Comparison of ENCODE assay signal across 17 mouse cellular contexts in genomic region chr13:96450869-96451268, GRCm38 (mm10). TPM values are rescaled to one million over a fixed set of nuclear protein-coding genes. Genes with fewer than 3 reads are reported as not detected.
DNase-seq lines count a peak whose midpoint lies in the region; ATAC-seq and TF ChIP-seq lines count a peak whose summit lies in the region.
"Had no signal": no experiment of that assay in that cellular context is flagged by ENCODE, and none has a peak within 500 bp of the region (broad histone marks: within the 10 kb centered on the region; RNA-seq: fewer than 3 reads in every experiment).

No protein-coding gene starts in this region.

- DNase-seq in embryonic facial prominence, embryonic 14.5 days (ENCODE audit: low spot score): peak; percentile 73
- no peak for DNase-seq in embryonic facial prominence, embryonic 10.5 days (ENCODE audit: low spot score)
- peak; percentile 42 for DNase-seq in lung, embryonic 14.5 days
- no peak for DNase-seq in lung, postnatal 14 days
- peak; percentile 16 for DNase-seq in heart, postnatal 0 days (ENCODE audit: low spot score)
- no peak for DNase-seq in retina, postnatal 1 day
- DNase-seq: adrenal gland, adult 8-10 months; cerebellum, postnatal 10 days; liver; thymus, adult 2 months had no signal

- WGBS in embryonic facial prominence, embryonic 14.5 days: 78% methylated on average over 7 of the region's 7 CpGs
- 94% methylated on average over 7 of the region's 7 CpGs for WGBS in embryonic facial prominence, embryonic 10.5 days
- 74% methylated on average over 7 of the region's 7 CpGs for WGBS in lung, embryonic 14.5 days
- 69% methylated on average over 7 of the region's 7 CpGs for WGBS in heart, postnatal 0 days
- 63% methylated on average over 7 of the region's 7 CpGs for WGBS in stomach, embryonic 16.5 days

- H3K4me1 ChIP-seq in embryonic facial prominence, embryonic 14.5 days (ENCODE audit: control insufficient read depth, insufficient read depth, low read length): no peaks in the 10 kb centered on the region
- no peaks in the 10 kb centered on the region for H3K4me1 ChIP-seq in embryonic facial prominence, embryonic 10.5 days
- H3K4me1 ChIP-seq in lung, embryonic 14.5 days (ENCODE audit: insufficient read depth): no peaks in the 10 kb centered on the region
- no peaks in the 10 kb centered on the region for H3K4me1 ChIP-seq in heart, postnatal 0 days (ENCODE audit: control insufficient read depth, insufficient read depth)
- peaks cover 3% of the 10 kb centered on the region; the same call in 1 of the 2 replicates for H3K4me1 ChIP-seq in stomach, embryonic 16.5 days (ENCODE audit: control insufficient read depth, insufficient read depth, low read length)

- H3K9ac ChIP-seq in embryonic facial prominence, embryonic 14.5 days (ENCODE audit: low read depth, low read length): no peak overlapping the region
- H3K9ac ChIP-seq in lung, embryonic 14.5 days: no peak overlapping the region
- H3K9ac ChIP-seq in heart, postnatal 0 days (replicated peaks; ENCODE audit: low read depth, low read length): no peak overlapping the region
- no peak overlapping the region for H3K9ac ChIP-seq in stomach, embryonic 16.5 days (ENCODE audit: low read length)

- TF ChIP-seq CTCF in lung, embryonic 14.5 days (IDR thresholded peaks at IDR 0.05; ENCODE audit: low read depth): no peak
- TF ChIP-seq CTCF in heart, postnatal 0 days (IDR thresholded peaks at IDR 0.05; ENCODE audit: low read depth): no peak

- H3K9me3 ChIP-seq in embryonic facial prominence, embryonic 14.5 days (ENCODE audit: control insufficient read depth, low read length): no peaks in the 10 kb centered on the region
- H3K9me3 ChIP-seq in embryonic facial prominence, embryonic 10.5 days: no peaks in the 10 kb centered on the region
- H3K9me3 ChIP-seq in lung, embryonic 14.5 days (ENCODE audit: low read depth, low read length): no peaks in the 10 kb centered on the region
- no peaks in the 10 kb centered on the region for H3K9me3 ChIP-seq in heart, postnatal 0 days (replicated peaks; ENCODE audit: control insufficient read depth, low read length)
- no peaks in the 10 kb centered on the region for H3K9me3 ChIP-seq in stomach, embryonic 16.5 days (replicated peaks; ENCODE audit: control insufficient read depth, low read length)

- no peak for TF ChIP-seq EP300 in heart, postnatal 0 days (IDR thresholded peaks at IDR 0.05; ENCODE audit: low read depth)

- no peak overlapping the region for H3K4me3 ChIP-seq in embryonic facial prominence, embryonic 14.5 days (ENCODE audit: low read depth, low read length)
- H3K4me3 ChIP-seq in embryonic facial prominence, embryonic 10.5 days: no peak overlapping the region
- H3K4me3 ChIP-seq in lung, embryonic 14.5 days (ENCODE audit: low read depth, low read length): no peak overlapping the region
- H3K4me3 ChIP-seq in heart, postnatal 0 days (ENCODE audit: low read depth, low read length): no peak overlapping the region
- H3K4me3 ChIP-seq in stomach, embryonic 16.5 days (replicated peaks; ENCODE audit: low read length): no peak overlapping the region

- no peak overlapping the region for H3K4me2 ChIP-seq in embryonic facial prominence, embryonic 14.5 days (ENCODE audit: low read depth, low read length)
- H3K4me2 ChIP-seq in lung, embryonic 14.5 days: no peak overlapping the region
- no peak overlapping the region for H3K4me2 ChIP-seq in heart, postnatal 0 days (ENCODE audit: low read depth, low read length)
- no peak overlapping the region for H3K4me2 ChIP-seq in stomach, embryonic 16.5 days (ENCODE audit: low read depth, low read length)

- peak; percentile 60; the same call in 1 of the 2 replicates for ATAC-seq in embryonic facial prominence, embryonic 14.5 days (ENCODE audit: low read depth)
- no peak for ATAC-seq in lung, embryonic 14.5 days (ENCODE audit: insufficient read depth)
- no peak for ATAC-seq in heart, postnatal 0 days (ENCODE audit: insufficient read depth, low read depth)
- ATAC-seq in stomach, embryonic 16.5 days (ENCODE audit: insufficient read depth, low FRiP score): peak; percentile 72; the same call in 1 of the 2 replicates
- ATAC-seq in activated CD4-positive, CD25-positive, alpha-beta regulatory T cell, adult 4 months: no peak
- ATAC-seq: inflammation-experienced regulatory T-cells, adult 6 months; lung, postnatal 0 days had no signal

- H3K27ac ChIP-seq in embryonic facial prominence, embryonic 14.5 days (replicated peaks; ENCODE audit: low read depth, low read length): no peak overlapping the region
- H3K27ac ChIP-seq in embryonic facial prominence, embryonic 10.5 days (replicated peaks): no peak overlapping the region
- 0 out of 2 replicates have a peak overlapping the region, but pooled peaks have one; percentile 25 for H3K27ac ChIP-seq in lung, embryonic 14.5 days (ENCODE audit: low read depth)
- no peak overlapping the region for H3K27ac ChIP-seq in heart, postnatal 0 days (ENCODE audit: low read depth)
- no peak overlapping the region; the same call in 1 of the 2 replicates for H3K27ac ChIP-seq in stomach, embryonic 16.5 days (ENCODE audit: low read length)

- H3K36me3 ChIP-seq in embryonic facial prominence, embryonic 14.5 days (ENCODE audit: control insufficient read depth, insufficient read depth, low read length): no peaks in the 10 kb centered on the region
- no peaks in the 10 kb centered on the region for H3K36me3 ChIP-seq in embryonic facial prominence, embryonic 10.5 days (replicated peaks)
- H3K36me3 ChIP-seq in lung, embryonic 14.5 days (ENCODE audit: insufficient read depth): no peaks in the 10 kb centered on the region
- no peaks in the 10 kb centered on the region for H3K36me3 ChIP-seq in heart, postnatal 0 days (replicated peaks; ENCODE audit: control insufficient read depth, insufficient read depth, low read length)
- H3K36me3 ChIP-seq in stomach, embryonic 16.5 days (ENCODE audit: control insufficient read depth, insufficient read depth, low read length): no peaks in the 10 kb centered on the region

- H3K27me3 ChIP-seq in embryonic facial prominence, embryonic 14.5 days (replicated peaks; ENCODE audit: control insufficient read depth, insufficient read depth, low read length): no peaks in the 10 kb centered on the region
- H3K27me3 ChIP-seq in embryonic facial prominence, embryonic 10.5 days (replicated peaks; ENCODE audit: low read depth, poor library complexity, severe bottlenecking): no peaks in the 10 kb centered on the region
- no peaks in the 10 kb centered on the region for H3K27me3 ChIP-seq in lung, embryonic 14.5 days (ENCODE audit: insufficient read depth, low read length)
- H3K27me3 ChIP-seq in heart, postnatal 0 days (ENCODE audit: control insufficient read depth, insufficient read depth, low read length): no peaks in the 10 kb centered on the region
- H3K27me3 ChIP-seq in stomach, embryonic 16.5 days (ENCODE audit: control insufficient read depth, insufficient read depth, low read length): no peaks in the 10 kb centered on the region

RNA-seq across cellular contexts. Expression of gene Ankdd1b, which starts 20.1 kb away (rescaled TPM):
- 0.15 and 0.20 TPM in 2 replicates for polyA plus RNA-seq in embryonic facial prominence, embryonic 14.5 days (2014; fragmentation: Nextera tagmentation; extraction: Ambion mirVana)
- polyA plus RNA-seq in embryonic facial prominence, embryonic 10.5 days (2016; fragmentation: Nextera tagmentation; extraction: Ambion mirVana): 0.11 and 0.31 TPM in 2 replicates
- polyA plus RNA-seq in lung, embryonic 14.5 days (2014; fragmentation: Nextera tagmentation; extraction: Ambion mirVana): not detected in 2 replicates
- total RNA-seq in heart, postnatal 0 days (2014; rRNA removed; ENCODE audit: low replicate concordance): 0.88 and 5.4 TPM in 2 replicates
- polyA plus RNA-seq in heart, postnatal 0 days (2015; fragmentation: Nextera tagmentation; extraction: Ambion mirVana): 0.81 and 1.2 TPM in 2 replicates
- polyA plus RNA-seq in stomach, embryonic 16.5 days (2015; fragmentation: Nextera tagmentation; extraction: Ambion mirVana): 1.9 and 3.1 TPM in 2 replicates
- not detected for polyA plus RNA-seq in activated CD4-positive, CD25-positive, alpha-beta regulatory T cell, adult 4 months (2017; shearing (Covaris generic))
- polyA plus RNA-seq: inflammation-experienced regulatory T-cells, adult 6 months had no signal

RNA-seq across cellular contexts. Expression of gene Gm17622, which starts 39.7 kb away (rescaled TPM):
- polyA plus RNA-seq in embryonic facial prominence, embryonic 14.5 days (2014; fragmentation: Nextera tagmentation; extraction: Ambion mirVana): not detected in 2 replicates
- not detected in 2 replicates for polyA plus RNA-seq in embryonic facial prominence, embryonic 10.5 days (2016; fragmentation: Nextera tagmentation; extraction: Ambion mirVana)
- polyA plus RNA-seq in lung, embryonic 14.5 days (2014; fragmentation: Nextera tagmentation; extraction: Ambion mirVana): not detected in 2 replicates
- total RNA-seq in heart, postnatal 0 days (2014; rRNA removed; ENCODE audit: low replicate concordance): not detected in 2 replicates
- polyA plus RNA-seq in heart, postnatal 0 days (2015; fragmentation: Nextera tagmentation; extraction: Ambion mirVana): not detected in 2 replicates
- not detected in 2 replicates for polyA plus RNA-seq in stomach, embryonic 16.5 days (2015; fragmentation: Nextera tagmentation; extraction: Ambion mirVana)
- polyA plus RNA-seq in activated CD4-positive, CD25-positive, alpha-beta regulatory T cell, adult 4 months (2017; shearing (Covaris generic)): not detected
- total RNA-seq: adrenal gland, adult 8-10 months; layer of hippocampus, adult 18-20 months; left cerebral cortex, adult 8-10 months had no signal
- polyA plus RNA-seq: heart, embryonic 14.5 days; inflammation-experienced regulatory T-cells, adult 6 months; lung, postnatal 0 days; thymus, adult 2 months had no signal

Comparison
In these comparisons a context has a peak if more than half of its experiments do, and no peak if none do; other contexts are left out.
1. DNase-seq: peak in embryonic facial prominence, embryonic 14.5 days (single experiment), lung, embryonic 14.5 days (single experiment) and heart, postnatal 0 days (single experiment); none in embryonic facial prominence, embryonic 10.5 days (single experiment), lung, postnatal 14 days (single experiment) and retina, postnatal 1 day (single experiment).
2. ATAC-seq: peak in embryonic facial prominence, embryonic 14.5 days (single experiment) and stomach, embryonic 16.5 days (single experiment); none in lung, embryonic 14.5 days (single experiment), heart, postnatal 0 days (single experiment) and activated CD4-positive, CD25-positive, alpha-beta regulatory T cell, adult 4 months (single experiment).